Mouse (Mus musculus) heart, postnatal 0 days (tissue): Measurements from ENCODE around the gene Arl15. TPM values are rescaled to one million over a fixed set of nuclear protein-coding genes. Genes with fewer than 3 reads are reported as not detected.

ENCODE experiments used
- ATAC-seq: fragments of 200-750 bp; cut with Nextera tagmentation; 2 replicates; pipeline ENCODE4 v1.8.0; 2017; ENCODE audit warnings: low read depth, moderate number of reproducible peaks, moderate library complexity; ENCODE audit not compliant: insufficient read depth
- DNase-seq: peaks from one replicate; pipeline ENCODE4 v3.0.0-alpha.2; 2016; ENCODE audit warnings: low spot score
- H3K27ac ChIP-seq: fragments of 300-500 bp; sonication (generic); 2 replicates; pipeline ENCODE4 v1.5.1; 2014; ENCODE audit warnings: low read depth, mild to moderate bottlenecking
- H3K27me3 ChIP-seq: fragments of 300-500 bp; sonication (generic); 2 replicates; pipeline ENCODE4 v1.6.1; 2014; ENCODE audit warnings: low read length, mixed read lengths; ENCODE audit not compliant: control insufficient read depth, insufficient read depth
- H3K36me3 ChIP-seq: fragments of 300-500 bp; sonication (generic); replicated peaks from 2 replicates; pipeline ENCODE4 v1.6.1; 2014; ENCODE audit warnings: low read length, mixed read lengths; ENCODE audit not compliant: control insufficient read depth, insufficient read depth
- H3K4me1 ChIP-seq: fragments of 300-500 bp; sonication (generic); 2 replicates; pipeline ENCODE4 v1.6.1; 2014; ENCODE audit warnings: antibody characterized with exemption; ENCODE audit not compliant: control insufficient read depth, insufficient read depth
- H3K4me2 ChIP-seq: fragments of 300-500 bp; sonication (generic); 2 replicates; pipeline ENCODE4 v1.6.1; 2014; ENCODE audit warnings: low read depth, mild to moderate bottlenecking, low read length, moderate library complexity
- H3K4me3 ChIP-seq: fragments of 300-500 bp; sonication (generic); 2 replicates; pipeline ENCODE4 v1.5.1; 2014; ENCODE audit warnings: low read depth, low read length
- H3K9ac ChIP-seq: fragments of 300-500 bp; sonication (generic); replicated peaks from 2 replicates; pipeline ENCODE4 v1.6.1; 2014; ENCODE audit warnings: low read depth, low read length, mixed read lengths
- H3K9me3 ChIP-seq: fragments of 300-500 bp; sonication (generic); replicated peaks from 2 replicates; pipeline ENCODE4 v1.6.1; 2016; ENCODE audit warnings: low read length; ENCODE audit not compliant: control insufficient read depth
- CTCF ChIP-seq: IDR thresholded peaks from 2 replicates; pipeline ENCODE4 v1.5.1; 2016; ENCODE audit warnings: antibody characterized with exemption, control low read depth, low read depth
- EP300 ChIP-seq: IDR thresholded peaks from 2 replicates; pipeline ENCODE4 v1.6.1; 2016; ENCODE audit warnings: antibody characterized with exemption, low read depth
- WGBS: fragments of 180-500 bp; shearing (Covaris S2); extraction: QIAGEN DNeasy Blood & Tissue Kit; methylation state at CpG from one replicate; pipeline ENCODE4 v1.1.7; 2014; 5-methylcytosine and 5-hydroxymethylcytosine counted together
- polyA plus RNA-seq: library from polyadenylated mRNA; unstranded; fragments of >200 nt; fragmentation: Nextera tagmentation; extraction: Ambion mirVana; gene quantifications from 2 replicates; pipeline ENCODE4 v1.2.1, GENCODE M21; 2015
- total RNA-seq: library from RNA; depleted of rRNA; stranded (reverse); fragments of >200 nt; gene quantifications from 2 replicates; pipeline ENCODE4 v1.2.3, GENCODE M21; 2014; ENCODE audit warnings: low replicate concordance

Arl15 gene
- total and polyA plus RNA-seq, 2 experiments from 2014 or later: 3.9 to 16.5 TPM

GRCm38 (mm10) chr13:114123391-114123790 is 329.1 kb downstream of the Arl15 start:
- H3K9ac ChIP-seq: no peak overlapping the region
- WGBS: 78% methylated on average over 3 of the region's 3 CpGs

GRCm38 (mm10) chr13:114124385-114124784 is 330.1 kb downstream of the Arl15 start:
- 87% methylated on average over 10 of the region's 10 CpGs for WGBS
- TF ChIP-seq EP300 (no peak), CTCF (no peak)
- Histone ChIP-seq H3K9ac (no peak overlapping the region), H3K27me3 (no peaks in the 10 kb centered on the region), H3K4me2 (no peak overlapping the region), H3K9me3 (0 out of 2 replicates have a peak, but pooled peaks cover 3% of the 10 kb centered on the region), H3K4me1 (no peaks in the 10 kb centered on the region), H3K4me3 (no peak overlapping the region), H3K27ac (no peak overlapping the region), H3K36me3 (0 out of 2 replicates have a peak, but pooled peaks cover 3% of the 10 kb centered on the region)
- DNase-seq (no peak), ATAC-seq (no peak)

More at GRCm38 (mm10) chr13:114123391-114123790, 329.1 kb downstream of the Arl15 start:
- H3K4me3 ChIP-seq: no peak overlapping the region
- no peak overlapping the region for H3K27ac ChIP-seq
- TF ChIP-seq EP300 (no peak), CTCF (no peak)
- H3K27me3 ChIP-seq: no peaks in the 10 kb centered on the region
- no peaks in the 10 kb centered on the region for H3K9me3 ChIP-seq
- H3K4me2 ChIP-seq: no peak overlapping the region
- H3K4me1 ChIP-seq: peaks cover 5% of the 10 kb centered on the region; the same call in 1 of the 2 replicates
- 0 out of 2 replicates have a peak, but pooled peaks cover 3% of the 10 kb centered on the region for H3K36me3 ChIP-seq
- ATAC-seq (no peak), DNase-seq (no peak)

GRCm38 (mm10) chr13:114124991-114125390 is 330.7 kb downstream of the Arl15 start:
- no peaks in the 10 kb centered on the region for H3K4me1 ChIP-seq
- ATAC-seq (no peak), DNase-seq (no peak)
- no peak overlapping the region for H3K27ac ChIP-seq
- H3K27me3 ChIP-seq: no peaks in the 10 kb centered on the region
- H3K36me3 ChIP-seq: 0 out of 2 replicates have a peak, but pooled peaks cover 3% of the 10 kb centered on the region
- 78% methylated on average over 12 of the region's 12 CpGs for WGBS
- no peak overlapping the region for H3K9ac ChIP-seq
- no peak overlapping the region for H3K4me3 ChIP-seq
- no peak overlapping the region for H3K4me2 ChIP-seq
- TF ChIP-seq CTCF (no peak), EP300 (no peak)
- H3K9me3 ChIP-seq: 0 out of 2 replicates have a peak, but pooled peaks cover 3% of the 10 kb centered on the region

- H3K9me3 ChIP-seq: 0 out of 2 replicates have a peak, but pooled peaks cover 3% of the 10 kb centered on the region
- H3K4me3 ChIP-seq: no peak overlapping the region
- H3K27ac ChIP-seq: no peak overlapping the region
- no peak overlapping the region for H3K9ac ChIP-seq
- TF ChIP-seq EP300: no peak
- no peak for TF ChIP-seq CTCF
- H3K27me3 ChIP-seq: no peaks in the 10 kb centered on the region
- WGBS: 92% methylated on average over 2 of the region's 2 CpGs
- H3K36me3 ChIP-seq: 0 out of 2 replicates have a peak, but pooled peaks cover 3% of the 10 kb centered on the region
- no peak overlapping the region for H3K4me2 ChIP-seq
- ATAC-seq: no peak
- no peaks in the 10 kb centered on the region for H3K4me1 ChIP-seq
- no peak for DNase-seq
These were observed 334.1 kb downstream of the Arl15 start for GRCm38 (mm10) chr13:114128366-114128765.

- Histone ChIP-seq H3K27ac (no peak overlapping the region), H3K27me3 (no peaks in the 10 kb centered on the region), H3K4me3 (no peak overlapping the region), H3K4me1 (no peaks in the 10 kb centered on the region), H3K9ac (no peak overlapping the region), H3K4me2 (no peak overlapping the region), H3K36me3 (0 out of 2 replicates have a peak, but pooled peaks cover 3% of the 10 kb centered on the region), H3K9me3 (0 out of 2 replicates have a peak, but pooled peaks cover 3% of the 10 kb centered on the region)
- 76% methylated on average over 11 of the region's 11 CpGs for WGBS
- ATAC-seq: no peak
- TF ChIP-seq EP300 (no peak), CTCF (no peak)
- no peak for DNase-seq
These were observed 335.7 kb downstream of the Arl15 start for GRCm38 (mm10) chr13:114129986-114130385.
